Mouse (Mus musculus) testis, adult 2 months (tissue): ENCODE data around the gene Atg13. TPM values are rescaled to one million over a fixed set of nuclear protein-coding genes. Genes with fewer than 3 reads are reported as not detected.

ENCODE experiments used
- H3K27ac ChIP-seq: fragments of 200-500 bp; 2 replicates; pipeline ENCODE4 v1.5.1; 2012; ENCODE audit warnings: low read depth, low read length; ENCODE audit not compliant: control insufficient read depth, insufficient read depth
- H3K27me3 ChIP-seq: fragments of 200-500 bp; 2 replicates; pipeline ENCODE4 v1.6.1; 2012; ENCODE audit warnings: mild to moderate bottlenecking, low read length, moderate library complexity; ENCODE audit not compliant: control insufficient read depth, insufficient read depth
- H3K36me3 ChIP-seq: fragments of 200-500 bp; 2 replicates; pipeline ENCODE4 v1.6.1; 2012; ENCODE audit warnings: mild to moderate bottlenecking, low read length; ENCODE audit not compliant: control insufficient read depth, insufficient read depth
- H3K4me1 ChIP-seq: fragments of 200-500 bp; 2 replicates; pipeline ENCODE4 v1.6.1; 2012; ENCODE audit warnings: low read length; ENCODE audit not compliant: control insufficient read depth, insufficient read depth
- H3K4me3 ChIP-seq: fragments of 200-500 bp; 2 replicates; pipeline ENCODE4 v1.5.1; 2012; ENCODE audit warnings: low read depth, mild to moderate bottlenecking, low read length, moderate library complexity, mixed read lengths; ENCODE audit not compliant: control insufficient read depth
- CTCF ChIP-seq: fragments of 200-500 bp; IDR thresholded peaks from 2 replicates; pipeline ENCODE4 v1.5.1; 2012; ENCODE audit warnings: low read depth, mild to moderate bottlenecking, inconsistent platforms, low read length, moderate library complexity; ENCODE audit not compliant: control insufficient read depth, insufficient read depth, insufficient replicate concordance
- POLR2A ChIP-seq: fragments of 200-500 bp; IDR thresholded peaks from 2 replicates; pipeline ENCODE4 v1.6.1; 2012; ENCODE audit warnings: low read depth, mild to moderate bottlenecking, inconsistent platforms, low read length, moderate library complexity; ENCODE audit not compliant: control insufficient read depth
- polyA plus RNA-seq: library from polyadenylated mRNA; depleted of rRNA; stranded (reverse); fragments of >200 nt; gene quantifications from 2 replicates; pipeline ENCODE4 v1.2.3, GENCODE M21; 2012

Gene Atg13
- polyA plus RNA-seq, 1 experiment, result 37.5 TPM

DNA sequence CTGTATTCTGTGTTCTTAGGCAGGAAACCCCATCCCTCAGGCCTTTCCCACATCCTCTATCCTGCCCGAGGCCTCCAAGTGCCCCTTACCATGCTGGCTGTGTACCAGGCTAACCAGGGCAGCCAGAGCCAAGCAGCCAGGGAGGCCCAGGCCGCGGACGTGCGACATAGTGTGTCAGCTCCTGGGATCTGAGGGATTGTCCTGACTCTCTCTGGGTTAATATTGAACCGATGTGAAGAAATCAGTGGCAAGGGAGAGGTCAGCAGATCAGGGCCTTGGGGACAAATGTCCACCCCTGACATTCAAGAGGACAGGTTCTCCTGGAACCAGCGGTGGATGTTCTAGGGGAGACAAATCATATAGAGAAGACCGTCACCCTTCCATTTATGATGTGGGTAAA is 74.1 kb downstream of the Atg13 start, which contains the start of gene F2:
Gene F2, minus strand, starts transcription at position 186 of the 400 bp plus-strand sequence.
- no peaks in the 10 kb centered on the region for H3K36me3 ChIP-seq
- no peak for TF ChIP-seq CTCF
- no peak for TF ChIP-seq POLR2A
- peak within 1 kb of the TSS; percentile 8; the same call in 1 of the 2 replicates for H3K4me3 ChIP-seq
- H3K4me1 ChIP-seq, result peaks cover 4% of the 10 kb centered on the region
- H3K27ac ChIP-seq, result no peak within 1 kb of the TSS
- no peaks in the 10 kb centered on the region for H3K27me3 ChIP-seq

DNA sequence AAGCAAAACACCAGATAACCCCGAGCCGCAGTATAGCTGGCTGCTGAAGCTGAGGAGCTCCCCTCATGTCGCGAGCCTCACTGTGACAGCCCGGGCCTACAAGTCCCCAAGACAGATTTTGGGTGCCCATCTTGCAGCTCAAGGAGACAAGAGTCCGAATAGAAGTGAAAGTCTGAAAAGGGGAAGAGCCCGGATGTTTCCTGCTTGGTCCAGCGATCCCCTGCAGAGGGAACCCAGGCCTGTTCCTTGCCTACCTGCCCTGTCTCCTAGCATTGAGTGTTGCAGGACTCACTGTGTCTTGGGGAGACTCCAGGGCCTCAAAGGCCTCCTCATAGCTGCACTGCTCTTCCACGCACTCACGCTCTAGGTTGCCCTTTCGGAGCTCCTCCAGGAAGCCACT is 74.9 kb downstream of the Atg13 start:
- H3K4me3 ChIP-seq, result peak overlapping the region; percentile 8; the same call in 1 of the 2 replicates
- TF ChIP-seq POLR2A (no peak), CTCF (no peak)
- H3K4me1 ChIP-seq, result peaks cover 7% of the 10 kb centered on the region
- no peak overlapping the region for H3K27ac ChIP-seq
- H3K36me3 ChIP-seq, result no peaks in the 10 kb centered on the region
- H3K27me3 ChIP-seq, result no peaks in the 10 kb centered on the region

DNA sequence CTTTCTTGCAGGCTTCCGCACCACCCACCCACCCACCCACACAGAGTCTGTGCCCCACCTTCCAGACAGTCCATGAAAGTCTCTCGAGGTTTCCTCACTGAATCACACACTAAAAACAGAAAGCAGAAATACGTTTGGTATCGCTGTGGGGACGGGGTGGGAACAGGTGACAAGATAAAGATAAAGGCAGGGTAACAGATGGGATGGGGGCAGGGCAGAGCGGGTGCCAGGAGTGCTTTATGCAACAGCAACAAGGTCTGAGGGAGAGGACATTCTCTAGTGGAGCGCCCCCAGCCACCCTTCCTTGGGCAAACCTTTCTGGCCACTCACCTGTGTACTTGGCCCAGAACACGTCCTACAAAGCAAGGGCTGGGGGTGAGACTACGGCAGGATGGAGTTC is 75.5 kb downstream of the Atg13 start:
- TF ChIP-seq CTCF (no peak), POLR2A (no peak)
- Histone ChIP-seq H3K27ac (no peak overlapping the region), H3K4me1 (peaks cover 9% of the 10 kb centered on the region), H3K36me3 (no peaks in the 10 kb centered on the region), H3K4me3 (no peak overlapping the region), H3K27me3 (no peaks in the 10 kb centered on the region)

DNA sequence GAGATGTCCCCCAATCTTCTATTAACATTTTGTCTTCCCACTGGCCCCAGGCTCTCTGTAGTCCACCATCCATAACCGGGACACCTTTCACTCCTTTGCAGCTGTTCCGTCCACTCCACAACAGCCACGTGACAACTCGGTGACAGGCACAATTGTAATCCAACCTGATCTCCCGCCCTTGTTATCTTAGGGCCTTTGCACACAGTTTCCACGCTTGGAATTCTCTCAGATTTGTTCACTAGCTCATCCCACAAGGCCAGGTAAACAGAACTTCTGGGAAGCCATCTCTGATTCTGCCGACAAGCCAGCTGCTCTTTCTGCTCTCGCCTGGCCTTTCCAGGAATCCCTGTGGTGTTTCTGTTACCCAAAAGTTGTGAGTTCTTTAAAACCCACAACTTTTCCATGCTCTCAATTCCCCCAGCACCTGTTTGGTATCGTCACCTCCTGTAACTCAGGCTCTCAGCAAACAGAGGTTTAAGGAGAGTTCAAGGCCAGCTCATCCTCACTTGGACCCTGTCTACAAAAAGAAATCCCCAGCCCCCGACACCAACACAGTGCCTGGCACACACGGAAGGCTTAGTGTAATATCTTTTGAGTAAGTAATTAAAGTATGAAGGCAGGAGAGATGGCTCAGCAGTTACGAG is 76.9 kb downstream of the Atg13 start:
- H3K4me3 ChIP-seq, result no peak overlapping the region
- peaks cover 9% of the 10 kb centered on the region for H3K4me1 ChIP-seq
- H3K36me3 ChIP-seq, result no peaks in the 10 kb centered on the region
- no peak for TF ChIP-seq CTCF
- TF ChIP-seq POLR2A, result no peak
- H3K27ac ChIP-seq, result no peak overlapping the region
- no peaks in the 10 kb centered on the region for H3K27me3 ChIP-seq

DNA sequence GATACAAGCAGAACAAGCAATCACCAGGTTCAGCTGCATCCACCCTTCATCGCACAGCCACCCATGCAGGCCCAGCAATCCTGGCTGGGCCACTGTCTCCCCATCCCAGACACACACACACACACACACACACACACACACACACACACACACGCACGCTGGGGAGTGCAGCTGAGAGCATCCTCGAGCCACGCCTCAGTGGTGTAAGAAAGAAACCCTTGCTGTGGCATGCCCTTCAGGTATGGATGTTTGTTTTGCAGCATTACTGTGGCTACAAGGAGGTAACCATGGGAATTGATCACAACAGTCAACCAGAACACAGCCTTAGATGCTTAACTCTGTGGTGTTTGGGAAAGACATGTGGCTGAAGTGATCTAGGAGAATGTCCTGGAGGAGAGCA is 78.1 kb downstream of the Atg13 start:
- Histone ChIP-seq H3K27ac (no peak overlapping the region), H3K4me1 (peaks cover 9% of the 10 kb centered on the region), H3K4me3 (no peak overlapping the region), H3K36me3 (no peaks in the 10 kb centered on the region), H3K27me3 (no peaks in the 10 kb centered on the region)
- TF ChIP-seq POLR2A (no peak), CTCF (no peak)

DNA sequence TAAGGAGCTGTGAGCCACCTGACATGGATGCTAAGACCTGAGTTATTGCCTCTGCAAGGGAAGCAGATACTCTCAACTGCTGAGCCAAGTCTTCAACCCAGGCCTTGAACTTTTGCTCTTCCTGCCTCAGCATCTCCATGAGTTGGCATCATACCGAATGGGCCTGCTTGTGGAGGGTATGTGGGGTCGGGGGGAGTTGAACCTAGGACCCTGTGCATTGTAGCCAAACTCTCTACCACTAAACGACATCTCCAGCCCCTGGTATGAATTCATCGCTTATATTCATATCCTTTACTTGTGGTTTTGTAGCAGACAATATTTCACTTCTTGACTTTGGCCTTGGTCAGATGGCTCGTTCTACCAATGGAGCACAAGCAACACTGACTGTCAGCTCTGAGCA is 78.5 kb downstream of the Atg13 start:
- TF ChIP-seq POLR2A (no peak), CTCF (no peak)
- Histone ChIP-seq H3K27ac (no peak overlapping the region), H3K4me3 (no peak overlapping the region), H3K4me1 (peaks cover 9% of the 10 kb centered on the region), H3K36me3 (no peaks in the 10 kb centered on the region), H3K27me3 (no peaks in the 10 kb centered on the region)

DNA sequence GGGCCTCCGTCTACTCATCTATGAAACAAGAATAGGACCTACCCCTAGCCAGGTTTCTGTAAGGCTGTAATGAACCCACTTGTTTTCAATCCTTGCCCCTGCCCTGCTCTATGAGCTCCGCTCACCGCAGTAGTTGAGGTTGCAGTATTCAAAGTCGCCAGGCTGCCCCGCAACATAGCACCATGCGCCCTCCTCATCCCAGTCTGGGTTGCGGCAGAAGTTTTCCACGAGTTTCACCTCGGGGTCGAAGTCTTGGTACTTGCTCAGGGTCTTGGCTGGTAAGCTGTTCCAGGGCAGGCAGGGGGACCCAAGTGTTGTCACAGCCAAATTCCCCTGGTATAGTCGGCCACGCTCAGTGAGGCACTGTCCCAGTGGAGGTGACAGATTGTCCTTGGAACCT is 80.0 kb downstream of the Atg13 start:
- peaks cover 9% of the 10 kb centered on the region for H3K4me1 ChIP-seq
- H3K27ac ChIP-seq, result no peak overlapping the region; the same call in 1 of the 2 replicates
- H3K4me3 ChIP-seq, result peak overlapping the region; percentile 52
- H3K36me3 ChIP-seq, result no peaks in the 10 kb centered on the region
- TF ChIP-seq POLR2A (no peak), CTCF (no peak)
- no peaks in the 10 kb centered on the region for H3K27me3 ChIP-seq

DNA sequence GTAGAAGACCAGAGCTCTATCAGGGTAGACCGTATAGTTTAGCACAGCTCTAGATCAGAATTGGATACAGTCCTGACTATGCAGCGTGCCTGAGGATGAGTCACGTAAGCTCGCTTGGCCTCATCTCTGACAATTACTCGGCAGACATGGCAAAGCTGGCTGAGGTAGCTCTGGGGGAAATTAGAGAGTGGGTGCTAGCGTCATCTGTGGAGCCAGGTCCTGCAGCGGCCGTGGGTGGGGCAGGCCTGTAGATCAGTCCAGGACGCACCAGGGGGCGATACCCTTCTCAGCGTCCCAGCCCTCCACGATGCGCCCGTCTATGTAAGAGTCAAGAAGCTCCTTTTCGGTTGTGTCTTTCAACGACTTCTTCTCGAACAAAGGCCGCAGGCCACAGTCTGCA is 80.7 kb downstream of the Atg13 start:
- H3K27ac ChIP-seq, result no peak overlapping the region
- peak overlapping the region; percentile 40 for H3K4me3 ChIP-seq
- peaks cover 7% of the 10 kb centered on the region; the same call in 1 of the 2 replicates for H3K4me1 ChIP-seq
- no peaks in the 10 kb centered on the region for H3K27me3 ChIP-seq
- TF ChIP-seq CTCF (no peak), POLR2A (no peak)
- H3K36me3 ChIP-seq, result no peaks in the 10 kb centered on the region
